Mouse (Mus musculus) neural tube, embryonic 14.5 days (tissue): ENCODE results near the gene 4930544D05Rik. TPM values are rescaled to one million over a fixed set of nuclear protein-coding genes. Genes with fewer than 3 reads are reported as not detected.

ENCODE experiments used
- ATAC-seq: fragments of 200-750 bp; cut with Nextera tagmentation; 2 replicates; pipeline ENCODE4 v1.8.0; 2017; ENCODE audit warnings: low read depth, mild to moderate bottlenecking, moderate TSS enrichment, moderate library complexity
- H3K27ac ChIP-seq: fragments of 300-500 bp; sonication (generic); 2 replicates; pipeline ENCODE4 v1.5.1; 2014; ENCODE audit warnings: low read depth, mild to moderate bottlenecking, control low read depth, low read length, moderate library complexity, mixed read lengths
- H3K27me3 ChIP-seq: fragments of 300-500 bp; sonication (generic); 2 replicates; pipeline ENCODE4 v1.6.1; 2014; ENCODE audit warnings: low read length; ENCODE audit not compliant: control insufficient read depth, insufficient read depth
- H3K36me3 ChIP-seq: fragments of 300-500 bp; sonication (generic); 2 replicates; pipeline ENCODE4 v1.6.1; 2014; ENCODE audit warnings: low read length, mixed read lengths; ENCODE audit not compliant: control insufficient read depth, insufficient read depth
- H3K4me1 ChIP-seq: fragments of 300-500 bp; sonication (generic); 2 replicates; pipeline ENCODE4 v1.6.1; 2014; ENCODE audit warnings: low read length; ENCODE audit not compliant: control insufficient read depth, insufficient read depth
- H3K4me2 ChIP-seq: fragments of 300-500 bp; sonication (generic); 2 replicates; pipeline ENCODE4 v1.6.1; 2014; ENCODE audit warnings: mild to moderate bottlenecking, low read depth, low read length, control low read depth
- H3K4me3 ChIP-seq: fragments of 300-500 bp; sonication (generic); 2 replicates; pipeline ENCODE4 v1.5.1; 2014; ENCODE audit warnings: low read depth, low read length, control low read depth, mixed read lengths
- H3K9ac ChIP-seq: fragments of 300-500 bp; sonication (generic); replicated peaks from 2 replicates; pipeline ENCODE4 v1.6.1; 2014; ENCODE audit warnings: low read depth, mild to moderate bottlenecking, control low read depth, low read length, mixed read lengths
- H3K9me3 ChIP-seq: fragments of 300-500 bp; sonication (generic); 2 replicates; pipeline ENCODE4 v1.6.1; 2016; ENCODE audit warnings: low read length; ENCODE audit not compliant: control insufficient read depth
- WGBS: fragments of 180-500 bp; shearing (Covaris S2); extraction: QIAGEN DNeasy Blood & Tissue Kit; methylation state at CpG from one replicate; pipeline ENCODE4 v1.1.7; 2014; 5-methylcytosine and 5-hydroxymethylcytosine counted together
- polyA plus RNA-seq: library from polyadenylated mRNA; unstranded; fragments of >200 nt; fragmentation: Nextera tagmentation; extraction: Ambion mirVana; gene quantifications from 2 replicates; pipeline ENCODE4 v1.2.1, GENCODE M21; 2014

Gene 4930544D05Rik
- polyA plus RNA-seq, 1 experiment from 2014 or later: not detected

DNA sequence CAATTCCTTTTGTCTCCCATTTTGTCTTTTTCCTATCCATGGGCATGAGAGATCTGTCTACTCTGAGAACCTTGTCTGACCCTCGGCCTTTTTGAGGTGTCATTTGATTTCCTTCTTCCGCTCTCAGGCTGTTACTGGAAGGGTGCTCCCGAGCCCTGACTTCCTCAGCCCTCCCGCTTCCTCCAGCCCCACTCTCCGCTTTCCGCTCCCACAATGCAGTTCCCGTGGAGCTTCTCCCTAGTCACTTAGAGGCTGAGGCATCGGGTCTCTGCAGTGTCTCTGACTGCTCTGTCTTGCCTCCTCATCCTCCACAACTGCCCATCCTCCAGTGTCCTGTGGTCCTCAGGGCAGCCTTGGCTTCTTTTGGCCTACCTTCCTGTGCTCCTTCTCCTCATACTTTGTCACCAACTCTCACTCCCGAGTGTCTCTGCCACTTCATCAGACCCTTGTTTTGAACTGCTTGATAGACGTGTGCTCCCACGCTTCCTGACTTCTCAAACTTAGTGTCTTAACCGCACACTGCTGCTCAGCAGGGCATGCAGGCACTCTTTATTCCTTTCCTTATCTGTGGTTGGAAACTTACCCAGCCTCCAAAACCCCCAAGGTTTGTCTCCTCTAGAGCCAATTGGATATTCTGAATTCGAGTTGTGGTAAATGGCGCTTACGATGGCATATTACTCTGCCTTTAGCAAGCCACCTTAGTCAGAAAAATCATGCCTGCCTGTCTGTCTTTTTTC lies 21.2 kb upstream of the 4930544D05Rik start:
- Histone ChIP-seq H3K4me1 (0 out of 2 replicates have a peak, but pooled peaks cover 2% of the 10 kb centered on the region), H3K4me3 (no peak overlapping the region), H3K27ac (no peak overlapping the region), H3K4me2 (no peak overlapping the region), H3K36me3 (peaks cover 15% of the 10 kb centered on the region), H3K9ac (no peak overlapping the region), H3K9me3 (no peaks in the 10 kb centered on the region), H3K27me3 (no peaks in the 10 kb centered on the region)
- ATAC-seq: no peak
- WGBS: 83% methylated on average over 15 of the region's 15 CpGs

DNA sequence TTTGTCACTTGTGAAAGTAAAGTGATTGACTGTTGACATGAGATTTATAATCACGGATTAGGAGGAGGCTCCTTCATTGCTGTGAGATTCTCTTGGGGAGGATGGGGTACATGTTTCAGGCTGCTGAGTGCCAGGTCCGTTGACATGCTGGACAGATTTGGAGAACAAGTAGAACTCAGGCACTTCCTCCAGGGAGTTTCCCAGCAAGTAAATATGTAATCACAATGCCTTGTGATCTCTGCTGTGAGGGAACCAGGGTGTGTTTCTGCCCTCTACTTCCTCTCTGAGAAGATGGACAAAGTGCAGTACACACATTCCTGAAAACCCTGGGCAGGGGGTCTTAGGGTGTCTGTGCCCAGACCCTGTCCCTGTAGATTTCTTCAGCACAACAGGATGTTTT lies 20.0 kb upstream of the 4930544D05Rik start:
- no peak overlapping the region for H3K27ac ChIP-seq
- WGBS: 80% methylated on average over 2 of the region's 2 CpGs
- ATAC-seq: no peak
- H3K4me1 ChIP-seq: 0 out of 2 replicates have a peak, but pooled peaks cover 2% of the 10 kb centered on the region
- no peak overlapping the region for H3K4me3 ChIP-seq
- peaks cover 15% of the 10 kb centered on the region for H3K36me3 ChIP-seq
- H3K9me3 ChIP-seq: no peaks in the 10 kb centered on the region
- no peaks in the 10 kb centered on the region for H3K27me3 ChIP-seq
- no peak overlapping the region for H3K4me2 ChIP-seq
- no peak overlapping the region for H3K9ac ChIP-seq

DNA sequence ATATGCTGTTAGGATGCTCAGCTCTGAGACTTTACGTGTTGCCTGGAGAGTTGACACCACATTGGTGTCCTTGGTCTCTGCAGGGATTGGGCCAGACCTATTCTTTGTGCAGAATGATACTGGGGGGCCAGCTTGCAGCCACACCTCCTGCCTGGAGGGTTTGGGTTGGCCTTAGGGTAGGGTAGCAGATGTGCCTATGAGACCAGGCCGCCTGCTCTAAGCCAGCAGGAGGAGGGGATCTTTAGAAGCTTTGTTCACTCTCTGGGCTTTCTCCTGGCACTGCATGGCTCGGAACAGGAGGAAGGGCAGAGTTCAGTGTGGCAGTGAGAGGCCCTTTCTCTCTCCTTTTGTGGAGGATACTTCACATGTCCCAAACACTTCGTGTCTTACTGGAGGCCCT lies 19.6 kb upstream of the 4930544D05Rik start:
- Histone ChIP-seq H3K27ac (no peak overlapping the region), H3K4me3 (no peak overlapping the region), H3K9ac (no peak overlapping the region), H3K4me1 (0 out of 2 replicates have a peak, but pooled peaks cover 2% of the 10 kb centered on the region), H3K9me3 (no peaks in the 10 kb centered on the region), H3K27me3 (no peaks in the 10 kb centered on the region), H3K36me3 (peaks cover 15% of the 10 kb centered on the region), H3K4me2 (no peak overlapping the region)
- ATAC-seq: no peak
- 36% methylated on average over 4 of the region's 4 CpGs for WGBS

DNA sequence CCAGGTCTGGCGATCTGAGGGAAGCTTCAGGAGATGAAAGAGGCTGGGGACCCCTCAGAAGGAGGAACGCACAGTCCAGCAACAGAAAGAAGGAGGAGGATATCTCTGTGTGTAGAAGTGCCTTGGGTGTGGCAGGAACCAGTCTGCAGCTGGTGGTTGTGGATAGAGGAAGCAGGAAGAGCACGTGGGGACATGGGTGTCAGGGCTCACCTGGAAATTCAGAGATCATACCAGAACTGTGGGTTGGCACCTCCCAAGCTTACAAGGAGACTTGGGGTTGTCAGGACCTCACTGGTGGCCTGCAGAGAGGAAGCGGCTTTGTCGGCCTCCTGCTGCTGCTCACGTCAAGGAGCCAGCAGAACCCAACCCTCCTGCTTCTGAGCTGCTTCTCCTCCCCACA lies 18.3 kb upstream of the 4930544D05Rik start:
- Histone ChIP-seq H3K27me3 (no peaks in the 10 kb centered on the region), H3K9ac (no peak overlapping the region), H3K27ac (no peak overlapping the region), H3K4me3 (no peak overlapping the region), H3K4me2 (no peak overlapping the region), H3K9me3 (no peaks in the 10 kb centered on the region), H3K4me1 (0 out of 2 replicates have a peak, but pooled peaks cover 2% of the 10 kb centered on the region), H3K36me3 (peaks cover 20% of the 10 kb centered on the region)
- 87% methylated on average over 6 of the region's 6 CpGs for WGBS
- no peak for ATAC-seq

DNA sequence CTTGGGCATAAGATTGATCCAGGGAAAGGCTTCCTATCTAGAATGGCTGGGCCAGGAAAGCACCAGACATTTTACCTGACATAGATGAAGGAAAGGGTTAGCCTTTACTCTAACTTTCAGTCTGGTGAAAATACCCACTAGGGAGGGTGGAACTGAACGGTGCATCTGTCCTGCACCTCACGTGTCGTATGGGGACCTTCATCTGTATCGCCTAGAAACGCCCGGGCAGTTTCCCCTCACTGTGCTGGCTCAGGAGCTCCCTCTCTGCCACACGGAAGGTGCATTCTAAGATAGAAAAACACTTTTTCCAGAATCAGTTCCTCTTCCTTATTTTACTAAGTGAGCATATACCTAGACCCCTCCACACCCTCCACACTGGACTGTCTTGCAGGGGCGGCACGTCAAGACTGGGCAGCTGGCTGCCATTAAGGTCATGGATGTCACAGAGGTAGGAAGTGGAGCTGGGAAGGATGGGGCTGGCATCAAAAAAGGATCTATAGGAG lies 17.1 kb upstream of the 4930544D05Rik start:
- peaks cover 20% of the 10 kb centered on the region for H3K36me3 ChIP-seq
- no peak overlapping the region for H3K9ac ChIP-seq
- WGBS: 89% methylated on average over 9 of the region's 9 CpGs
- H3K4me3 ChIP-seq: no peak overlapping the region
- no peak overlapping the region for H3K4me2 ChIP-seq
- H3K9me3 ChIP-seq: no peaks in the 10 kb centered on the region
- H3K27me3 ChIP-seq: no peaks in the 10 kb centered on the region
- no peak for ATAC-seq
- no peak overlapping the region for H3K27ac ChIP-seq
- 0 out of 2 replicates have a peak, but pooled peaks cover 2% of the 10 kb centered on the region for H3K4me1 ChIP-seq

DNA sequence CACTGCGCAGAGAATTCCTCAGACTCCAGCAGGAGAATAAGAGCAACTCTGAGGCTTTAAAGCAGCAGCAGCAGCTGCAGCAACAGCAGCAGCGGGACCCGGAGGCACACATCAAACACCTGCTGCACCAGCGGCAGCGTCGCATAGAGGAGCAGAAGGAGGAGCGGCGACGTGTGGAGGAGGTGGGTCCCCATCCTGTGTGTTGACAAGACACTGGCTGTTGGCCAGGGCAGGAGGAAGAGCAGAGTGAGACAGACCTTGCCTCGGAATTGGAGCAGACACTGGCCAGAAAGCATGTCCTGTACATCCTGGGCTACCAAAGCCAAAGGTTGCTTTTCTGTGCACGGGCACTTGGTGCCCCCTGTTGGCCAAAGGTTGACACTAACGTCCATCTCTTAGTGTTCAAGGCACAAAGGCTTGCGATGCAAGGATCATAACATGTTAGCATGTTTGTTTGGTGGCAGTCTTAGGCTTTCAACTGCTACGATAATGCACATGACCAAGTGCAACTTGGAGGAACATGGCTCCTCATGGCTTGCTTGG lies 10.6 kb upstream of the 4930544D05Rik start:
- no peak; the same call in 1 of the 2 replicates for ATAC-seq
- 52% methylated on average over 14 of the region's 14 CpGs for WGBS
- no peaks in the 10 kb centered on the region for H3K9me3 ChIP-seq
- no peak overlapping the region for H3K4me3 ChIP-seq
- H3K27ac ChIP-seq: no peak overlapping the region
- no peak overlapping the region for H3K9ac ChIP-seq
- H3K36me3 ChIP-seq: peaks cover 32% of the 10 kb centered on the region
- H3K27me3 ChIP-seq: no peaks in the 10 kb centered on the region
- no peaks in the 10 kb centered on the region for H3K4me1 ChIP-seq
- H3K4me2 ChIP-seq: no peak overlapping the region

DNA sequence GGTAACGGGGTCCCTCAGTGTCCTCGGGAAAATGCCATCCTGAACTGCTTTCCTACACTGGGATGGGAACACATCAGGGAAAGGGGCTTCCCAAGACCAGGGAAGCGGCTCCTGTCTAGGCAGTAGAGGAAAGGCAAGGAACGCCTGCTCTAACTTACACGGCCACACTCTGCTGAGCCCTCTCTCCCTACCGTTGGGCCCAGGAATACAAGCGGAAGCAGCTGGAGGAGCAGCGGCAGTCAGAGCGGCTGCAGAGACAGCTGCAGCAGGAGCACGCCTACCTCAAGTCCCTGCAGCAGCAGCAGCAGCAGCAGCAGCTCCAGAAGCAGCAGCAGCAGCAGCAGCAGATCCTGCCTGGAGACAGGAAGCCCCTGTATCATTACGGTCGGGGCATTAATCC lies 8.9 kb upstream of the 4930544D05Rik start:
- Histone ChIP-seq H3K27me3 (no peaks in the 10 kb centered on the region), H3K4me2 (no peak overlapping the region), H3K4me3 (no peak overlapping the region), H3K9me3 (no peaks in the 10 kb centered on the region), H3K27ac (no peak overlapping the region), H3K36me3 (peaks cover 39% of the 10 kb centered on the region), H3K9ac (no peak overlapping the region), H3K4me1 (no peaks in the 10 kb centered on the region)
- ATAC-seq: no peak
- WGBS: 84% methylated on average over 12 of the region's 12 CpGs

DNA sequence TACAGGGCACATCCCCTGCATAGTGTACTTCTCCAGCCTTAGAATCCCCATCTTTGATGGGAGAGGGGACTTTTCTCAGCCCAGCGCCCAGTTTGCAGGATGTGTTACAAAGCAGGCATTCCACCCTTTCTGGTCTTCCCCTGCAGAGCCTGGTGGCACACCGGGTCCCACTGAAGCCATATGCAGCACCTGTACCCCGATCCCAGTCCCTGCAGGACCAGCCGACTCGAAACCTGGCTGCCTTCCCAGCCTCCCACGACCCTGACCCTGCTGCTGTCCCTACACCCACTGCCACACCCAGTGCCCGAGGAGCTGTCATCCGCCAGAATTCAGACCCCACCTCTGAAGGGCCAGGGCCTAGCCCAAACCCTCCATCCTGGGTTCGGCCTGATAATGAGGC lies 8.0 kb upstream of the 4930544D05Rik start:
- Histone ChIP-seq H3K4me1 (no peaks in the 10 kb centered on the region), H3K9me3 (no peaks in the 10 kb centered on the region), H3K36me3 (peaks cover 43% of the 10 kb centered on the region), H3K4me2 (no peak overlapping the region), H3K27ac (no peak overlapping the region), H3K4me3 (no peak overlapping the region), H3K9ac (no peak overlapping the region), H3K27me3 (no peaks in the 10 kb centered on the region)
- no peak for ATAC-seq
- whole genome bisulfite sequencing: 94% methylated on average over 9 of the region's 9 CpGs

DNA sequence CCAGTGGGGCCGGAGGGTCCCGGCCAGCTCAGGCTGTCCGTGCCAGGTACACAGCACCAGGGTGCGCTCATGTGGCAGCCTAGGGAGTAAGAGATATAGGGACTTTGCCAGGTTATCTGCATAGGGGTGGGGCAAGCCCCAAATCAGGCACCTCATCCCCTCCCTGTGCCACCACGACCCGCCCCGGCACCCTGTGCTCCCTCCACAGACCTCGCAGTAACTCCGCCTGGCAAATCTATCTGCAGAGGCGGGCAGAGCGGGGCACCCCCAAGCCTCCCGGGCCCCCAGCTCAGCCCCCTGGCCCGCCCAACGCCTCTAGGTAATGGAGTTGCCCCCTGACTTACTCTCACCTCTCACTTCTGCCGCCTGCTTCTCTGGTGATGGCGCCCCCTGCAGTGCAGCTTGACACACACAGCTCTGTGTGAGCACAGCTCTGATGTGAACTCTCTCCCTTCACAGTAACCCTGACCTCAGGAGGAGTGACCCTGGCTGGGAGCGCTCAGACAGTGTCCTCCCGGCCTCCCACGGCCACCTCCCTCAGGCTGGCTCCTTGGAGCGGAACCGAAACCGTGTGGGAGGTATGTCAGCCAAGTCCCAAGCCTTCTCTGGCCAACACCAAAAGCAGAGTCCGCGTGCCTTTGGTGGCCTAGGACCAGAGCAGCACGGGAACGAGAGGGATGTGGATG lies 7.1 kb upstream of the 4930544D05Rik start:
- Histone ChIP-seq H3K9ac (no peak overlapping the region), H3K4me2 (no peak overlapping the region), H3K4me1 (no peaks in the 10 kb centered on the region), H3K27ac (no peak overlapping the region), H3K27me3 (no peaks in the 10 kb centered on the region), H3K4me3 (no peak overlapping the region), H3K36me3 (peaks cover 52% of the 10 kb centered on the region), H3K9me3 (no peaks in the 10 kb centered on the region)
- no peak for ATAC-seq
- WGBS: 92% methylated on average over 26 of the region's 26 CpGs
